Mouse (Mus musculus): ENCODE data around the gene Cyp4f14.

Cyp4f14 gene

GRCm38 (mm10) chr17:32917131-32917530 is at the start of gene Cyp4f14:
TSS of gene Cyp4f14 (minus strand) at chr17:32917342.
- DNase-seq (ENCODE audit: low read depth) = no peak

DNA sequence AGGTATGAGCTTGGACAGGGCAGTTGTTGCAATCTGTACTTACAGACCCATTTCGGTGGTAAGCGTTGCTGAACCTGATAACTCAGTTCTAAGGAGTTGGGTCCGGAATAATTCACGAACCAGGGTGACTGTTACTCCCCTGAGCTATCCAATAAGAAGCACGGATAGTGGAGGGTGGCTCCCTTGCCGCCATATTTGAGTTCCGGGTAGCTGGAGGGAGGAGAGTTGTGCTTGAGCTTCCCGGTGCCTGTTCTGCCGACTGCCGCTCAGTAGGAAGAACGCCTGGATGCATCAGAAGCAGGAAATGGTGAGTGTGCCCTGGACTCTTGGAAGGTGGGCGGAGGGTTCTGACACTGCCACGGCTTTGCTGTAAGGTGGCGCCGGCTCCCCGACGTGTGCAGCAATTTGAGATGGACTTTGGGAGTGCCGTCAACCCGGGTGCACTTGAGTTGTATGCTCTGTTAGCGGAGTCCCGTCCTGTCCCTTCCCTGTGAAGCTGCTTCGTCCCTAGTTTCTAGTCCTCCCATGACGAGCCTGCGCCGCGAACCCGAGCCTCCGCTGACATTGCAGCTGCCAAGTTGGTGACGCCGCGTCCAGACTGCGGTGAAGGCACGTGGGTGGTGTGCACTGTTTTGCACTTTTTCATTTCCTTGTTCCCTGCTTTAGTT is 48.6 kb upstream of the Cyp4f14 start, which contains the start of gene Zfp472:
Gene Zfp472 (plus strand): TSS at position 192 of the 668 bp plus-strand sequence.
- DNase-seq (ENCODE audit: low read depth) = peak; percentile 98

DNA sequence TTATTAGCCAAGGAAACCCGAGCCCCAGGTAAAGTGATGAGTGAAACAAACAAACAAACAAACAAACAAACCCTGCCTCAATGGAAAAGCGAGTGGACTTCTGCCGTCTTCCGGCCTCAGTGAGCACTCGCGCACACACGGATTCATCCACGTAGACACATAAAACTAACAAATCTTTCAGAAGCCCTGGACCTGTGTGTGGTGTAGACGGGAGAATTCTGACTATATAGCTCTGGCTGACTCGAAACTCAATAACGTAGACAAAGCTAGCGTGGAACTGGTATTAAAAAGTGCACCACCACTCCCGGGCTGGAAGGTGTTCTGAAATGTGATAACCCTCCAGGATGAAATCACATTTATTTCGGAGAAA is 48.1 kb upstream of the Cyp4f14 start:
- DNase-seq (ENCODE audit: low read depth) = no peak

DNA sequence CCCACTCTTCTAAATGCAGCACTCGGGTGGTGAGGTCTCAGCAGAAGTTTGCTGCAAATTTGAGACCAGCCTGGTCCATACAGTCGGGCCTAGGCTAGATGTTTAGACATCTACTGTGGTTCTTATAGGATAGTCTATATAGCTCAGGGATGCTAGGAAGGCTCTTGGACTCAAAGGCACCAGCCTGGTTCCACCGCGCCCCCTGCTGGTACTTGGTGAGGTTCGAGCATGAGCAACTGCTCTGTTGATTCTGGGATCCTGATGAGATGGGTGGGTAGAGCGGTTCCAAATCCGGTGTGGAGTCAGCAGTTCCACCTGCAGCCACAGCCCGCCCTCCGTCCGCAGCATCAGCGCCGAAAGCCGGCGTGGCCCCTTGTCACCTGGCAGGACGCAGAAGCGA is 34.3 kb upstream of the Cyp4f14 start:
- DNase-seq (ENCODE audit: low read depth) = peak; percentile 89

DNA sequence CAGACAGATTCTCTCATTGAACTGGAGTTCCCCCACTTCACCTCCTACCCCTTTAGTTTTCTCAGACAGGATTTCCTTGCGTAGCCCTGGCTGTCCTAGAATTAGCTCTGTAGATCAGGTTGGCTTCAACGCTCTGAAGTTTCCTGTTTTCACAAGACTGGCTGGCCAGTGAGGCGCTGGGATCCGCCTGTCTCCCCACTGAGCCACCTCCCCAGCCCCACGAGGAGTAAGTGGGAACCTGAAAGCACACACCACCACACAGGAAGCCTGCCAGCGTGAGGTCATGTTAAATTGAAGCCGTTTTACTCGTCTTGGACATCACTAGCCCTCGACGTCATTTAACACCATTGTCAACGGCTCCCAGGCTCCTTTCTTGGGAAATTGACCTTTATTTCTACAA is 33.9 kb upstream of the Cyp4f14 start:
- peak; percentile 31 for DNase-seq (ENCODE audit: low read depth)

- no peak for DNase-seq (ENCODE audit: low read depth)
These were observed 33.0 kb upstream of the Cyp4f14 start for GRCm38 (mm10) chr17:32950136-32950535.

DNA sequence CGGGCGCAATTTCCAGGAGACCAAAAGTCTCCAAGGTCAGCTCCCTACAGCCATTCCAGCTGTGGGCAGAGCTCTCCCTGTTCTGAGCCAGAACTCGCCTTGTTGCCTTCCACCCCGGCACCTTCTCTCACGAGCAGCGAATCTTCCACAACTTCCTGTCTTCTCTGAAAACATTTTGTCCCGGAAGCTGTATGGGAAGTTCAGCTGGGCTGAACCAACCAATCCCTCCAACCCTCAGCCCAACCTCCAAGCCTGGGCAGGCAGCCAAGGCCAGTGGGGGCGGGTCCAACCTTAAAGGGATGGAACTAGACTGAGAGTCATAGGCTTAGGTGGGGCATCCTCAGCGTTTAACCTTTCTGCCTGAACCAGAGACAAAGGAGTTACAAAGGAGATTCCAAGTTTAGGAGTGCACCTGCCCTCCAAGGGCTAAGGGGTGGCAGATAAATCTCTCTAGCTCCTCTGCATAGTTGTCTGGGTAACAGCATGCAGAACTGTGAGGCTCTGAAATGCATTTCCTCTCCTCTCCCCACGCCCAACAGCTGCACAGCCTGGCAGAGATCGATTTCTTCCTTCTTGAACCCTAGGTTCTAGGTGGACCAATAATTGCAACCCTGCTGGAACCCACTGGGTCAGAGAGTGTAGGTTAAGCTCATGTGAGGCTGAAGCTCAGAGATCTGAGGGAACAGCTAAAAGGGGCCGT is 30.2 kb upstream of the Cyp4f14 start, which contains the start of gene Cyp4f13:
Gene Cyp4f13 (minus strand): TSS at position 188 of the 700 bp plus-strand sequence.
- peak; percentile 96 for DNase-seq (ENCODE audit: low read depth)

- no peak for DNase-seq (ENCODE audit: low read depth)
These were observed 29.6 kb upstream of the Cyp4f14 start for GRCm38 (mm10) chr17:32946716-32947115.

- peak; percentile 58 for DNase-seq (ENCODE audit: low read depth)
These were observed 27.4 kb upstream of the Cyp4f14 start for GRCm38 (mm10) chr17:32944402-32945035.

GRCm38 (mm10) chr17:32943661-32944060 is 26.5 kb upstream of the Cyp4f14 start:
- DNase-seq (ENCODE audit: low read depth) = no peak

DNA sequence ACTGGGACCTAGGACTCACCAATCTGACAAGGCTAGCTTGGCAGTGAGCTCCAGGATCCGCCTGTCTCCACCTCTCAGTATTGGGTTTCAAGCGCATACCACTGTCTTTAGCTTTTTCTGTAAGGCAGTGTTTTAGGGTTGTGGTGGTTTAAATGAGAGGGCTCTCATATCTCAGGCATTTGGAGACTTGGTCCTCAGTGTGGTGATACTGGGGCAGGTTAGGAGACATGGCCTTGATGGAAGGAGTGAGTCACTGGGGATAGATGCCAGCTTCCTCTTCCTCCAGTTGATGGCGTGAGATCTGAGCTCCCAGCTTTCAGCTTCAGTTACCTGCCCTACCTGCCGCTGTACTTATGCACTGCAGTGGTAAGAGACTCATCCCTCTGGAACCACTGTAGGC is 22.7 kb upstream of the Cyp4f14 start:
- DNase-seq (ENCODE audit: low read depth) = no peak

GRCm38 (mm10) chr17:32927803-32928202 is 10.7 kb upstream of the Cyp4f14 start:
- no peak for DNase-seq (ENCODE audit: low read depth)

GRCm38 (mm10) chr17:32924658-32925312 is 7.6 kb upstream of the Cyp4f14 start:
- peak; percentile 85 for DNase-seq (ENCODE audit: low read depth)

- DNase-seq (ENCODE audit: low read depth) = no peak
These were observed 6.5 kb upstream of the Cyp4f14 start for GRCm38 (mm10) chr17:32923681-32924080.

- no peak for DNase-seq (ENCODE audit: low read depth)
These were observed 2.0 kb upstream of the Cyp4f14 start for GRCm38 (mm10) chr17:32919123-32919522.

DNA sequence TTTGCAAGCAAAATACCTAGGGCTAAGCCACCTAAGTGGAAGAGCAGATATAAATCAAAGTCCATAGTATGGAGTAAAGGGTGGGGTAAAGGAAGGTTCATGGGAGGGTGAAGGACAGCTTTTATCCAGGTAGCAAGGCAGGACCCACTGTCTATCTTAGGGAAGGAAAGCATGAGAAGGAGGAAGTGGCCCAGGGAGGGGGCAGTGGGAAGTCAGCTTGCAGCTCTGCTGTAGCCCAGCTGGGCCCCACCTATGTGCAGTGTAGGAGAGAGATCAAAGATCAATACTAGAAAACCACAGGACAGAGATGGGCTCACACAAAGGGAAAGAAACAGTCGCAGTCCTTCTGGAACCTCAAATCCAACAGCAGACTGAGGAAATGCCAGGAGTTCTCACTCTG is 1.1 kb downstream of the Cyp4f14 start:
- DNase-seq (ENCODE audit: low read depth) = no peak

DNA sequence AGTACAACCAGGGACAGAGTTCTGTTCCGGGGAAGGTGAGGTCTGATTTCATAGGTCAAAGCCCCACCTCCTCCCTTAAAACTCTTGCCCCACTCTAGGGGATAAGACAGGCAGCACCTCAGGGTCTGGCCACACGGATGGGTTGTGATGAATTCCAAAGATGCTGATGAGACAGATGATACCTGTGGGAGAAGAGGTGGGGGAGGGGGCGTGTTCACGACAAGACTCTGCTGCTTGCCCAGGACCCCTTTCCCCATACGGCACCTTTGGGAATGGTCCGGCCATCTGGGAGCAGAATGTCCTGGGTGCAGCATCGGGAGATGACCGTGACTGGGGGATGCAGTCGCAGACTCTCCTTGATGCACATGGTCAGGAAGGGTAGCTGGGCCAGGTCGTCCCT is 11.0 kb downstream of the Cyp4f14 start:
- no peak for DNase-seq (ENCODE audit: low read depth)

DNA sequence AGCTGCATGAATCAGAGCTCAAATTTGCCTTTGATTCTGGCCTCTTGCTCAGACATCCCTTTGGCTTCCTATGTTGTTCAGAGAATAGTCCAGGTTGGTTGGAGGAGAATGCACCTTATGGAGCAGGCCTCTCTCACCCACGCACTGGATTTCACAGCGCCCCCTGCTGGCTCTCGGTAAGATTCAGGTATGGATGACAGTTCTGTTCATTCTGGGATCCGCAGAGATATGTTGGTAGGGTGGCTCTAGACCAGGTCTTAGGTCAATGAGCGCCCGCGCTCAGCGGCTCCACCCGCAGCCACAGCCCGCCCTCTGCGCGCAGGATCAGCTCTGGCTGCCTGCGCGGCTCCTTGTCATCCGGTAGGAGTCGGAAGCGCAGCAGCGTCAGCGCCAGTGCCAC is 11.9 kb downstream of the Cyp4f14 start:
- peak; percentile 78 for DNase-seq (ENCODE audit: low read depth)

DNA sequence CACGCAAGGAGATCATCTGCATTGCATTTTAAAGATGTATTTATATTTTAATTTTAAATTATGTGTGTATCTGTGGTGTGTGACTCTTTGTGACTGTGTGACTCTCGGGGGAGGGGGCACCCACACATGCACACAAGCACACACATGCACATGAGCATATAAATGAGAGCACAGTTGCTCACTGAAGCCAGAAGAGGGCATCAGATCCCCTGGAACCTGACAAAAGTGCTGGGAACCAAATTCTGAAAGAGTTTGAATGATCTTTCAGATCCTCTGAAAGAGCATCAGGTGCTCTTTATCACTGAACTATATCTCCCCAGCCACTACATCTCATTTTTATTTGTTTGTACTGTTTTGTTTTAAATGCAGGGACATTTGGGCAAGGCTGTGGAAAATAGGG is 12.7 kb downstream of the Cyp4f14 start:
- peak; percentile 56 for DNase-seq (ENCODE audit: low read depth)

GRCm38 (mm10) chr17:32901751-32902525 is 15.2 kb downstream of the Cyp4f14 start:
- DNase-seq (ENCODE audit: low read depth) = no peak

DNA sequence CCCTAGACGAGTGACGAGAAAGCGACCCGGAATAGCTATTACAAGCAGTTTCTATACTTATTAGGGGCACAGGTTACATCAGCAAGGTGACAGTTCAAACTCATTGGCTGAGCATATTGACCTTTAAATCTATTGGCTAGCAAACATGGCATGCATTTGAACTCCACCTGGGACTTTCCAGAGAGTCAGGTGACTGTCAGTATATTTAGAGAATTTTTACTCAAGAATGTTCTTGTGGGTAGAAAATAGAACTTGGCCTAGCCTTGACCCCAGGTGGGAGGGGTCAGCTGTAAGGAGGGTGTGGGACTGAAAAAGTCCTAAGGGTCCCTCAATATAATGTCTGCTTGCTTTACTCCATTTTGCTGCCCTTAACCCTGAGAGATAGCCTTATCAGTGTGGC is 21.7 kb downstream of the Cyp4f14 start:
- DNase-seq (ENCODE audit: low read depth) = peak; percentile 38

- no peak for DNase-seq (ENCODE audit: low read depth)
These were observed 23.2 kb downstream of the Cyp4f14 start for GRCm38 (mm10) chr17:32893901-32894300.

Data from induced T-regulatory cell, adult 2 months (primary cell).